Mouse (Mus musculus): ENCODE results near the gene Ciapin1. TPM values are rescaled to one million over a fixed set of nuclear protein-coding genes. Genes with fewer than 3 reads are reported as not detected.
A peak's percentile ranks its signal among the peaks of the same experiment; 100 is the strongest.

Ciapin1 gene
- polyA plus RNA-seq, 1 experiment from 2014 or later = 193 TPM

GRCm38 (mm10) chr8:94800278-94800968 lies 37.7 kb downstream of the Ciapin1 start:
- Histone ChIP-seq H3K4me1 (peaks cover 9% of the 10 kb centered on the region), H3K27me3 (replicated peaks; ENCODE audit: low read depth, poor library complexity, severe bottlenecking) (no peaks in the 10 kb centered on the region), H3K9me3 (no peaks in the 10 kb centered on the region), H3K4me3 (no peak overlapping the region), H3K36me3 (replicated peaks) (no peaks in the 10 kb centered on the region), H3K27ac (replicated peaks) (no peak overlapping the region)
- DNase-seq (ENCODE audit: low spot score) = peak; percentile 71
- 65% methylated on average over 7 of the region's 7 CpGs for whole genome bisulfite sequencing

DNA sequence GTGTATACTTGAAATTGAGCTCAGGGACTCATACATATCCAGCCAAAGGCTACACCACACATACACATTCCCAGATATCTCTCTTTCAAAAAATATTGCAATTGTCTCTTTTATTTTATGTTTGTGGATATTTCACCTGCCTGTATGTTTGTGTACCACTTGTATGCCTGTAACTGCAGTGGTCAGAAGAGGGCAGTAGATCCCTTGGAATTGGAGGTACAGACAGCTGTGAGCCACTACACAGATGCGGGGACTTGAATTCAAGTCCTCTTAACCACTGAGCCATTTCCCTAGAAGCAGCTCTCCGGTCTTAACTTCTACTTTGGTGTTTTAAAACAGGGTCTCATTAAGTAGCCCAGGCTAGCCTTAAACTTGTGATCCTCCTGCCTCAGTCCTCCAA lies 43.4 kb downstream of the Ciapin1 start:
- no peaks in the 10 kb centered on the region for H3K27me3 ChIP-seq (replicated peaks; ENCODE audit: low read depth, poor library complexity, severe bottlenecking)
- H3K4me3 ChIP-seq = no peak overlapping the region
- no peak overlapping the region for H3K27ac ChIP-seq (replicated peaks)
- no peaks in the 10 kb centered on the region for H3K4me1 ChIP-seq
- H3K36me3 ChIP-seq (replicated peaks) = no peaks in the 10 kb centered on the region
- DNase-seq (ENCODE audit: low spot score) = no peak
- no peaks in the 10 kb centered on the region for H3K9me3 ChIP-seq
- WGBS = 96% methylated on average over 2 of the region's 2 CpGs

- Histone ChIP-seq H3K9me3 (no peaks in the 10 kb centered on the region), H3K36me3 (replicated peaks) (no peaks in the 10 kb centered on the region), H3K27me3 (replicated peaks; ENCODE audit: low read depth, poor library complexity, severe bottlenecking) (no peaks in the 10 kb centered on the region), H3K27ac (replicated peaks) (no peak overlapping the region), H3K4me3 (no peak overlapping the region), H3K4me1 (no peaks in the 10 kb centered on the region)
- WGBS = 92% methylated on average over 4 of the region's 4 CpGs
- DNase-seq (ENCODE audit: low spot score) = no peak
Observed at GRCm38 (mm10) chr8:94794368-94794767, 43.8 kb downstream of the Ciapin1 start.

- no peak overlapping the region for H3K4me3 ChIP-seq
- WGBS = 67% methylated on average over 10 of the region's 10 CpGs
- H3K27ac ChIP-seq (replicated peaks) = no peak overlapping the region
- peaks cover 14% of the 10 kb centered on the region for H3K4me1 ChIP-seq
- H3K27me3 ChIP-seq (replicated peaks; ENCODE audit: low read depth, poor library complexity, severe bottlenecking) = no peaks in the 10 kb centered on the region
- no peaks in the 10 kb centered on the region for H3K9me3 ChIP-seq
- no peak for DNase-seq (ENCODE audit: low spot score)
- H3K36me3 ChIP-seq (replicated peaks) = no peaks in the 10 kb centered on the region
Observed at GRCm38 (mm10) chr8:94789256-94789955, 48.8 kb downstream of the Ciapin1 start.

DNA sequence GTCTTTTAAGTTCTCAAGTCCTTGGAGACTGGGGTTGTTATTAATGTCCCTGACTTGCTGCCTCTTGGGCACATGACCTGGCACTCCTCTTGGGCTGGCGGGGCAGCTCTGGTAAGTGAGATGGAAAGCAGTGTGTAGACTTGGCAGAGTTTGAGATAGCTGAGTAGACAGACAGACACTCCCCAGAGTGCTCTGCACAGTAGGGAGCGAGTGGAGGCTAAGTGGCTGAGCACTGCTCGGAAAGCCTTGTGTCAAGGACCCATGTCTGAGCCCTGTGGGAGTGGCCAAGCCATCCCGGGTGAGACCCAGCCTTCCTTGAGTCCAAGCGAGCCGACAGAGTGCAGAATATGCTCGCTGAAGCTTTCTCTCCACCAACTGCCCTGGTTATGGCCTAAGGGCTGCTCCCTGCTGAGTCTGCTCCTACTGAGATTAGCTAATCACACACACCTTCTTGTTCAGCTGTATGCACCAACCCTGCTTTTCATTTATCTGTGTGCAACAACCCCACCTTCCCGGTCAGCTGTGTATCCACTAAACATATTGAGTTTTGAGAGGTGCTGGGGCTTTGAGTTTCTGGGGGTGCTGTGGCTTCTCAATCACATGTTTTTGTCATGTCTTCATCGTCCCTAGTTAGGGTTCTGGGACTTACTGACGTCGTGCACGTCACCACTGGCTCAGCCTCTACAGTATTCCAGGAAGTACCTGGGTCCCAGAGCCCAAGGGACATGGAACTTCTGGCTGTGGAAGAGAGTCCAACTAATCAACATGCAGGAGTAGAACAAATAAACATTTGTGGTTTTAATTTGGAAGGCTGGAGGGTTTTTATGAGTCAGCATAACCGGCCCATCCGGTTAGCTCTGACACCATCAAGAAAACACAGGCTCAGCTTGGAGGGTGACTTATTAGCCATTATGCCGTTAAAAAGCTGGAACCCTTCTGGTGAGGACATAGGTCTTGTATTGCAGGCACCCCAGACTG lies 50.3 kb downstream of the Ciapin1 start:
- whole genome bisulfite sequencing = 66% methylated on average over 15 of the region's 15 CpGs
- Histone ChIP-seq H3K27me3 (replicated peaks; ENCODE audit: low read depth, poor library complexity, severe bottlenecking) (no peaks in the 10 kb centered on the region), H3K36me3 (replicated peaks) (no peaks in the 10 kb centered on the region), H3K9me3 (no peaks in the 10 kb centered on the region), H3K4me3 (no peak overlapping the region), H3K4me1 (peaks cover 18% of the 10 kb centered on the region), H3K27ac (replicated peaks) (no peak overlapping the region)
- DNase-seq (ENCODE audit: low spot score) = no peak

- Histone ChIP-seq H3K4me3 (no peak overlapping the region), H3K27me3 (replicated peaks; ENCODE audit: low read depth, poor library complexity, severe bottlenecking) (no peaks in the 10 kb centered on the region), H3K27ac (replicated peaks) (no peak overlapping the region), H3K4me1 (peaks cover 29% of the 10 kb centered on the region), H3K9me3 (no peaks in the 10 kb centered on the region), H3K36me3 (replicated peaks) (no peaks in the 10 kb centered on the region)
- WGBS = 74% methylated on average over 6 of the region's 6 CpGs
- DNase-seq (ENCODE audit: low spot score) = no peak
Observed at GRCm38 (mm10) chr8:94785995-94786595, 52.1 kb downstream of the Ciapin1 start.

- no peak overlapping the region for H3K27ac ChIP-seq (replicated peaks)
- H3K4me3 ChIP-seq = no peak overlapping the region
- no peak for DNase-seq (ENCODE audit: low spot score)
- H3K36me3 ChIP-seq (replicated peaks) = no peaks in the 10 kb centered on the region
- 73% methylated on average over 12 of the region's 12 CpGs for WGBS
- H3K27me3 ChIP-seq (replicated peaks; ENCODE audit: low read depth, poor library complexity, severe bottlenecking) = 0 out of 2 replicates have a peak, but pooled peaks cover 5% of the 10 kb centered on the region
- H3K4me1 ChIP-seq = peaks cover 33% of the 10 kb centered on the region
- no peaks in the 10 kb centered on the region for H3K9me3 ChIP-seq
Observed at GRCm38 (mm10) chr8:94785247-94785985, 52.7 kb downstream of the Ciapin1 start.

GRCm38 (mm10) chr8:94783890-94784289 lies 54.3 kb downstream of the Ciapin1 start:
- DNase-seq (ENCODE audit: low spot score) = no peak
- H3K36me3 ChIP-seq (replicated peaks) = no peaks in the 10 kb centered on the region
- H3K27ac ChIP-seq (replicated peaks) = no peak overlapping the region
- H3K4me1 ChIP-seq = peaks cover 35% of the 10 kb centered on the region
- no peaks in the 10 kb centered on the region for H3K9me3 ChIP-seq
- no peak overlapping the region for H3K4me3 ChIP-seq
- 0 out of 2 replicates have a peak, but pooled peaks cover 5% of the 10 kb centered on the region for H3K27me3 ChIP-seq (replicated peaks; ENCODE audit: low read depth, poor library complexity, severe bottlenecking)
- 76% methylated on average over 4 of the region's 4 CpGs for WGBS

GRCm38 (mm10) chr8:94781838-94782235 lies 56.3 kb downstream of the Ciapin1 start:
- Histone ChIP-seq H3K27me3 (replicated peaks; ENCODE audit: low read depth, poor library complexity, severe bottlenecking) (0 out of 2 replicates have a peak, but pooled peaks cover 5% of the 10 kb centered on the region), H3K27ac (replicated peaks) (no peak overlapping the region), H3K4me1 (peaks cover 44% of the 10 kb centered on the region), H3K36me3 (replicated peaks) (no peaks in the 10 kb centered on the region), H3K4me3 (peak overlapping the region; percentile 19; the same call in 1 of the 2 replicates), H3K9me3 (no peaks in the 10 kb centered on the region)
- 7% methylated on average over 11 of the region's 11 CpGs for WGBS
- DNase-seq (ENCODE audit: low spot score) = peak; percentile 43

- no peak overlapping the region for H3K27ac ChIP-seq (replicated peaks)
- H3K36me3 ChIP-seq (replicated peaks) = no peaks in the 10 kb centered on the region
- WGBS = 57% methylated on average over 7 of the region's 7 CpGs
- peaks cover 44% of the 10 kb centered on the region for H3K4me1 ChIP-seq
- H3K4me3 ChIP-seq = 0 out of 2 replicates have a peak overlapping the region, but pooled peaks have one; percentile 19
- no peak for DNase-seq (ENCODE audit: low spot score)
- H3K27me3 ChIP-seq (replicated peaks; ENCODE audit: low read depth, poor library complexity, severe bottlenecking) = 0 out of 2 replicates have a peak, but pooled peaks cover 5% of the 10 kb centered on the region
- no peaks in the 10 kb centered on the region for H3K9me3 ChIP-seq
Observed at GRCm38 (mm10) chr8:94781155-94781837, 56.9 kb downstream of the Ciapin1 start.

Measured in embryonic facial prominence, embryonic 10.5 days (tissue).